Mouse (Mus musculus) liver, adult 2 months (tissue): Measurements from ENCODE around the gene Ddn.

ENCODE experiments used
- CTCF ChIP-seq: fragments of 200-500 bp; IDR thresholded peaks from 2 replicates; pipeline ENCODE4 v1.5.1; 2011; ENCODE audit warnings: low read depth, low read length, control low read depth
- POLR2A ChIP-seq: fragments of 200-500 bp; IDR thresholded peaks from 2 replicates; pipeline ENCODE4 v1.6.1; 2011; ENCODE audit warnings: low read length, control low read depth; ENCODE audit not compliant: insufficient read depth; ENCODE audit errors: extremely low read depth

GRCm38 (mm10) chr15:98807895-98808650 lies 1.2 kb downstream of the Ddn start:
- TF ChIP-seq CTCF: no peak
- TF ChIP-seq POLR2A: no peak
